Mouse (Mus musculus) kidney, postnatal 0 days (tissue): Measurements from ENCODE around the gene Cntnap1. TPM values are rescaled to one million over a fixed set of nuclear protein-coding genes. Genes with fewer than 3 reads are reported as not detected.

ENCODE experiments used
- ATAC-seq: fragments of 200-750 bp; cut with Nextera tagmentation; replicated peaks from 2 replicates; pipeline ENCODE4 v1.8.0; 2017; ENCODE audit warnings: low read depth, moderate number of reproducible peaks, moderate TSS enrichment, moderate library complexity; ENCODE audit not compliant: low FRiP score
- DNase-seq: peaks from one replicate; pipeline ENCODE4 v3.0.0-alpha.2; 2016; ENCODE audit warnings: low spot score
- H3K27ac ChIP-seq: fragments of 300-500 bp; sonication (generic); 2 replicates; pipeline ENCODE4 v1.5.1; 2014; ENCODE audit warnings: mild to moderate bottlenecking
- H3K27me3 ChIP-seq: fragments of 300-500 bp; sonication (generic); 2 replicates; pipeline ENCODE4 v1.6.1; 2014; ENCODE audit warnings: low read length, mixed read lengths; ENCODE audit not compliant: insufficient read depth
- H3K36me3 ChIP-seq: fragments of 300-500 bp; sonication (generic); 2 replicates; pipeline ENCODE4 v1.6.1; 2014; ENCODE audit warnings: low read length, mixed read lengths; ENCODE audit not compliant: insufficient read depth
- H3K4me1 ChIP-seq: fragments of 300-500 bp; sonication (generic); replicated peaks from 2 replicates; pipeline ENCODE4 v1.6.1; 2014; ENCODE audit warnings: antibody characterized with exemption, low read length, mixed read lengths; ENCODE audit not compliant: insufficient read depth
- H3K4me2 ChIP-seq: fragments of 300-500 bp; sonication (generic); 2 replicates; pipeline ENCODE4 v1.6.1; 2014; ENCODE audit warnings: mild to moderate bottlenecking, low read length, moderate library complexity, mixed read lengths
- H3K4me3 ChIP-seq: fragments of 300-500 bp; sonication (generic); replicated peaks from 2 replicates; pipeline ENCODE4 v1.5.1; 2014; ENCODE audit warnings: low read depth, low read length
- H3K9ac ChIP-seq: fragments of 300-500 bp; sonication (generic); 2 replicates; pipeline ENCODE4 v1.6.1; 2014; ENCODE audit warnings: low read depth, low read length
- H3K9me3 ChIP-seq: fragments of 300-500 bp; sonication (generic); replicated peaks from 2 replicates; pipeline ENCODE4 v1.6.1; 2016; ENCODE audit warnings: low read length, inconsistent platforms, mixed read lengths
- CTCF ChIP-seq: IDR thresholded peaks from 2 replicates; pipeline ENCODE4 v1.5.1; 2016; ENCODE audit warnings: antibody characterized with exemption, low read depth, mild to moderate bottlenecking, moderate library complexity
- WGBS: fragments of 180-500 bp; shearing (Covaris S2); extraction: QIAGEN DNeasy Blood & Tissue Kit; methylation state at CpG from one replicate; pipeline ENCODE4 v1.1.7; 2014; 5-methylcytosine and 5-hydroxymethylcytosine counted together
- polyA plus RNA-seq: library from polyadenylated mRNA; unstranded; fragments of >200 nt; fragmentation: Nextera tagmentation; extraction: Ambion mirVana; gene quantifications from 2 replicates; pipeline ENCODE4 v1.2.1, GENCODE M21; 2015

The Cntnap1 gene
- polyA plus RNA-seq, 1 experiment from 2014 or later, result 0.78 TPM

GRCm38 (mm10) chr11:101138536-101139181, 31.7 kb upstream of the Cntnap1 start:
- Histone ChIP-seq H3K4me2 (peak overlapping the region; percentile 46), H3K27me3 (no peaks in the 10 kb centered on the region), H3K27ac (peak overlapping the region; percentile 72; the same call in 1 of the 2 replicates), H3K9ac (0 out of 2 replicates have a peak overlapping the region, but pooled peaks have one; percentile 19), H3K4me1 (0 out of 2 replicates have a peak, but pooled peaks cover 13% of the 10 kb centered on the region), H3K9me3 (no peaks in the 10 kb centered on the region), H3K36me3 (no peaks in the 10 kb centered on the region), H3K4me3 (no peak overlapping the region; the same call in 1 of the 2 replicates)
- ATAC-seq (peak; percentile 89), DNase-seq (peak; percentile 92)
- 9% methylated on average over 15 of the region's 15 CpGs for WGBS
- TF ChIP-seq CTCF, result peak; percentile 13; the same call in 1 of the 2 replicates

- DNase-seq, result peak; percentile 42
- 47% methylated on average over 27 of the region's 27 CpGs for WGBS
- H3K4me1 ChIP-seq, result 0 out of 2 replicates have a peak, but pooled peaks cover 13% of the 10 kb centered on the region
- H3K9me3 ChIP-seq, result no peaks in the 10 kb centered on the region
- no peaks in the 10 kb centered on the region for H3K36me3 ChIP-seq
- ATAC-seq, result no peak
- H3K27me3 ChIP-seq, result no peaks in the 10 kb centered on the region
- TF ChIP-seq CTCF, result no peak
- H3K4me2 ChIP-seq, result peak overlapping the region; percentile 50
- peak overlapping the region; percentile 23 for H3K4me3 ChIP-seq
- peak overlapping the region; percentile 37; the same call in 1 of the 2 replicates for H3K9ac ChIP-seq
- H3K27ac ChIP-seq, result 0 out of 2 replicates have a peak overlapping the region, but pooled peaks have one; percentile 8
These were observed 30.0 kb upstream of the Cntnap1 start for GRCm38 (mm10) chr11:101140164-101140819.

GRCm38 (mm10) chr11:101141088-101141487, 29.2 kb upstream of the Cntnap1 start:
- Histone ChIP-seq H3K27me3 (no peaks in the 10 kb centered on the region), H3K9ac (no peak overlapping the region), H3K4me3 (no peak overlapping the region), H3K9me3 (no peaks in the 10 kb centered on the region), H3K4me1 (0 out of 2 replicates have a peak, but pooled peaks cover 13% of the 10 kb centered on the region), H3K27ac (no peak overlapping the region), H3K36me3 (no peaks in the 10 kb centered on the region), H3K4me2 (no peak overlapping the region)
- no peak for TF ChIP-seq CTCF
- ATAC-seq, result no peak
- 76% methylated on average over 8 of the region's 8 CpGs for WGBS
- no peak for DNase-seq

GRCm38 (mm10) chr11:101142215-101142967, 27.9 kb upstream of the Cntnap1 start:
- no peak overlapping the region for H3K27ac ChIP-seq
- H3K4me2 ChIP-seq, result no peak overlapping the region
- WGBS, result 90% methylated on average over 10 of the region's 10 CpGs
- ATAC-seq (no peak), DNase-seq (no peak)
- no peaks in the 10 kb centered on the region for H3K36me3 ChIP-seq
- 0 out of 2 replicates have a peak, but pooled peaks cover 13% of the 10 kb centered on the region for H3K4me1 ChIP-seq
- no peaks in the 10 kb centered on the region for H3K9me3 ChIP-seq
- H3K27me3 ChIP-seq, result no peaks in the 10 kb centered on the region
- TF ChIP-seq CTCF, result no peak
- no peak overlapping the region for H3K4me3 ChIP-seq
- no peak overlapping the region for H3K9ac ChIP-seq

GRCm38 (mm10) chr11:101143338-101144225, 26.7 kb upstream of the Cntnap1 start:
- Histone ChIP-seq H3K36me3 (no peaks in the 10 kb centered on the region), H3K9me3 (no peaks in the 10 kb centered on the region), H3K27me3 (no peaks in the 10 kb centered on the region), H3K27ac (no peak overlapping the region), H3K4me3 (peak overlapping the region; percentile 18; the same call in 1 of the 2 replicates), H3K4me1 (peaks cover 11% of the 10 kb centered on the region; the same call in 1 of the 2 replicates), H3K4me2 (peak overlapping the region; percentile 59), H3K9ac (0 out of 2 replicates have a peak overlapping the region, but pooled peaks have one; percentile 10)
- WGBS, result 9% methylated on average over 16 of the region's 19 CpGs
- ATAC-seq (peak; percentile 62; the same call in 1 of the 2 replicates), DNase-seq (peak; percentile 72)
- TF ChIP-seq CTCF, result no peak
